Mouse (Mus musculus) ovary, postnatal 14 days (tissue): ENCODE results near the gene Txndc11.
A peak's percentile ranks its signal among the peaks of the same experiment; 100 is the strongest.

Experiments
- DNase-seq: peaks from one replicate; pipeline ENCODE4 v3.0.0; 2022; ENCODE audit warnings: low spot score

Gene Txndc11

DNA sequence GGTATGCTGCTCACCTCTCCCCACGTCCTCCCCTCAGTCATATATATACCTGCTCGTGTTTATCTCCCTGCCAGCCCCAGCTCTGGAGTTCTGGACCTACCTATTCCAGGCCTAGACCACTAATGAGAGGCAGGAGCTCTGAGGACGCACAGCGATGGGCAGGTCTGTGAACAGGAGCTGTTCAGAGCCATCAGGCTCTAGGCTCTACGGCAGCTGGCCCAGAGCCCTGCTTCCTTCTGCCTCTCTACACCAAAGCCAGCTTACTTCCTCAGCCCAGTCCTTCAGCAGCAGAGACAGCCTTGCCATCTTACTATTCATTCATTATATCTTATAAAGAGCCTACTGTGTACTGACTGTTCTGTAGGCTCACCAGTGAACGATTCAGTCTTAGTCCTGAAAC is 69.7 kb downstream of the Txndc11 start:
- DNase-seq, result no peak

DNA sequence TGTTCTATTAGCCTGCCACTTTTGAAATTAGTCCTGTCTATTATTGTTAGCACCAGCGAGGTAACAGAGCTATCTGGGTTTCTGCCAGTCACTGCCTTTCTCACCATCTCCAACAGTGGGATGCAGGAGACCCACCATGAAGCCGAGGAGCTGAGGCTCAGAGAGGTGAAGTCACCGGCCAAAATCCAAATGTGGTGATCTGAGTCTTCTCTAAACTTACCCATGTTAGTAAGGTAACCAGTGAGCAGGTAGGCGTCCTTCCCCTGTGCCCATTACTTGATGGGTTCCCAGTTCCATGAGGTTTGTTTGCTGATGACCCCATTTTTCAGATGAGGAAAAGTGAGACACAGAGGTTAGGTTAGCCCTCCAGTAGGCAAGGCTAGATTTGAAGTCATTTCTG is 70.1 kb downstream of the Txndc11 start:
- DNase-seq, result no peak

DNA sequence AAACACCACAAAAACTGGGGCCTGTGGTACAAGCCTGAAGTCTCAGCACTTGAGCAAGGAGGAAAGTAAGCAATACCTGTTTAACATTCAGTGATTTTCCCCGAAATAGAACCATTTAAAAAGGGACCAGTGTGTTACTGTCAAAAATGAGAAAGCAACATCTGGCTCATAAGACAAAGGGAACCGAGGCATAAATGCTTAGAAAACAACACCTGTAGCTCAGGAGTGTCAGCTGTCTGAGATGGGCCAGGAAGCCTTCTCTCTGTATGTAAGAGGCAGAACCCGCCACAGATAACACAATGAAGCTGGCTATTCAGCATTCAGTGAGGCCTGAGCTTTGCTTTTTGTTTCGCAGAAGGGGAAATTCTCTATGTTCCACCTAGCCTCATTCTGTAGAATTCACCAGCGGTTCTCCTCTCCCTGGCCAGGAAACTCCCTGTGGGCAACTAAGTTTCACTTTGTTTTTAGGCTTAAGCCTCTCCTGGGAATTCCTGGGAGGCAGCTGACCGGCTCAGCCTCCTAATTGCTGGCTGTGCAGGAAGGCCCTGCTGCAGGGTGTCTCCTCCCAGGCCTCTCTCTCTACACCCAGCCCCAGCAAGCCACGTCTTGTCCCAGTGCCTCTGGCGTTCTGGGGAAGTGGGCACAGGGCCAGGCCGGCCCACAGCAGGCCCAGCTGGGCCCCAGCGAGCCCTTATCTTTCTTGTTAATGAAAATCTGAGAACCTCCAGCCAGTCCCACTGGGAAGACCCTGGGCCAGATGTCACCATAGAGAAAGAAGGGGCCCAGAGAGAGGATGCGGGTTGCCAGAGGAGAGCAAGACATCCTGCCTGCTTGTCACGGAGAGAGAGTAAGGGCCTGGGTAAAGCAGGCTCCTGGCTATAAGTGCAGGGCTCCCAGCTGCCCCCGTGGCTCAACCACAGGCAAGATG is 71.4 kb downstream of the Txndc11 start:
- peak; percentile 72 for DNase-seq

DNA sequence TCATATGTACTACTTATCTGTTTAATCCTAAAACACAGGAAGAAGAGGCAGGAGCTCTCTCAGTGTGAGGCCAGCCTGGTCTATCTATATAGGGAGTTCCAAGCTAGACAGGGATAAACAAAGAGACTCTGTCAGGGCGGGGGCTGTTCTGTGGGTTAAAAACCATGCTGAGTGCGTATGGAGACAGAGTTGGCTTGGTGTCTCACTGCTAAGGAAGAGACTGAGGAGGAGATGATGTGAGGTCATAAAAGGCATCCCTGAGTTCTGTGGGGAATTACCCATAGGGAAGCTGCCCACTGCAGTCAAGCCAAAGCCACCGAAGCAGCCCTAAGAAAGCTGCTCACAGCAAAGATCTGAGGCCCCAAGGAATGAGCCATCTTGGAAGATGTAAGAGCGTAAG is 73.8 kb downstream of the Txndc11 start, which contains the start of gene Snn:
Snn (plus strand) TSS at position 301 of the 400 bp plus-strand sequence.
- DNase-seq, result no peak

DNA sequence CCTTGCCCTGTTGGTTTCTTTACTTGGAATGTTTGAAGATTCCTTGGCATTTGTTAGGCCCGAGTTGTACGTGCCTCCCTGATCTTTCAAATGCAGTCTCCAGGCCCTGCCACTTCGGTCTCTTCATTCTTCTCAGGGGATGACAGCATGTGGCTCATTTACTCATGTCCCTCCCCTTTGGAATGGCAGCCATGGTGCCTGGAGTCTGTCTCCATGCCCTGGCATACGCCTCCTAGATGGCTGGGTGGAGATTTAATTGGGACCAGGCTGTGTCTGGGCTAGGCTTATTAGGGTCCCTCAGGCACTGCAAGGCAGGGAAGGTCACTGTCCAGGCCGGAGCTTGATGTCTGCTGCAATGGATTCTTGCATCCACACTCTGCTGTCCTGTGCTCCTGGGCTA is 78.5 kb downstream of the Txndc11 start:
- DNase-seq, result no peak

DNA sequence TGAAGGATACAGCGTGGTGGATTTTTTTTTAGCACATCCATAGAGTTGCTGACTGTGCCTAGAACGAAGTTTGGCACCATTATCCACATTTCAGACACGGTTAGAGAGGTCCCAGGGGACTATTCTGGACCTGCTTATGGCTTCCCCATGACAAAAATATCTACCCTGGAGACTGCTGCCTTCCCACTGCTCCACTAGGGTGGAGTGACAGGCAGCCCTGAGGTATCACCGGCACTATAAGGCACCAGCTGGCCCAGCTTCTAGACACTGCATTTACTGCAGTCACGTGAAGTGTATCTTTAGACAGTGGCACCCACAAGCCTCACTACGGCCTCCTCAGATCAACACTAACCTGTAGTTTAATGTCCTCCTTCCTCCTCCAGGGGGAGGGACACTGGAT is 79.6 kb downstream of the Txndc11 start:
- no peak for DNase-seq

DNA sequence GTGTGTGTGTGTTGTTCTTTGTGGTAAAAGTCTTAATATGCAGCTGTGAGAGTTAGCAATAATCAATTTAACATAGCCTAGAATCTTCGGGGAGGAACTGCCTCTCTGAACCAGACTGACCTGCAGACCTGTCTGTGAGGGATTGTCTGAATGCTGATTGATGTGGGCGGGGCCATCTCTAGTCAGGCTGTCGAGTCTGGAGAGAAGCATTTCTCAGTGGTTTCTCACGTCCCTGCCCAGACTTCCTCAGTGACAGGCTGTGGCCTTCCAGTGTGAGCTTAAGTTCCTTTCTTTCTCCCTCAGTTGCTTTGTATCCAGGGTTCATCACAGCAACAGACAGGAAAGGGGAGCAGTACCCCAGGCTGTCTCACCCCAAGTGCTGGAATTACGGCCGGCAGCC is 80.0 kb downstream of the Txndc11 start:
- no peak for DNase-seq

DNA sequence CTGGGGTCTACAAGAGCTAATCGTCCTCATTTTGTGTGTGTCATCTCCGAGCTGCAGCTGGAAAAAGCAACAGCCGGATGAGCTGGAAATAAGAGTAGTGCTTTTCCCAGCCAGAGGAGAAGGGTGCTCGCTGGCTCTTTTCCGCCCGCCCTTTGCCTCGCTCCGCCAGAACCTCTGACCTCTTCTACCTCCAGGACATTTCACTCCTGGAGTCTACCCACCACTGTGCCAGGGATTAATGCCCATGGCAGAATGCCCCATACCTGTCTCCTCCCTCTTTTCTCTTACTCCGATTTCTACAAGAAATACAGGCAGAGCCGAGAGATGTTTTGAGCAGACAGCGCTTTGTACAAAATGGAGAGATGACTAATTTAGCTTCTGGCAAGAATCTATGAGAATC is 83.3 kb downstream of the Txndc11 start:
- DNase-seq, result no peak

DNA sequence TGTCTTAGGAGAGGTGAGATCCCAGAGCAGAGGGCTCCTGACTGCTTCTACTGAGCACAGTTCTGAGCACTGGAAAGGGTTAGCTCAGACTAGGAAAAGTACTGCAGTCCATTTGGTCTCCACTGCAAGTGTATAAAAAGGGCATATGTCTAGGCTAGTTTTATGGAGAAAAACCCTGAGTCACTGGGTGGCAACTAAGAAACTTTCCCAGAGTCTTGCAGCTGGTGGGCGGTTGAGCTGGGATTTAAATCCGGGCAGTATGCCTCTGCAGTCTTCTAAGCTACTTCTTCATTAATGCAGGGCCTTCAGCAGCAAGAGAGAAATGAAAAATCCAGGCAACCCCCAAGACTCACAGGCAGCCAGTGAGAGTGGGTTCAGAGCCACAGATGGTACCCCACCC is 84.2 kb downstream of the Txndc11 start:
- DNase-seq, result no peak

DNA sequence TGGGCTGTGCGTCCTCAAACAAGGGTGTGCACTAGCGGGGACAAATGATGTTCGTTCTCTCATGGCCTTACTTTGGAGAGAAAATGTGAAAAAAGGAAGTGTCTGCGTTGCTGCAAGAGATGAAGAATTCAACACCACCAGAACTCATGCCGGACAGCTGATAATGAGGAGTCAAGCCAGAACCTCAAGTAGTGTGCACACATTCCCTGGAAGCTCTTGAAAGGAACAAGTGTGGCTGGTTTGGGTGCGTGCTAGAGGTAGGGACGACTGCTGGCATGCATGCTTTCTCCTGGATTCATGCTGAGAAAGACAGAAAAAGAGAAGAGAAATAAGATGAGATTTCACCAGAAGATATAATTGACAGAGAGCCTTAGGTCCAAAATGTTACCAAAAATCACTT is 87.3 kb downstream of the Txndc11 start:
- no peak for DNase-seq

DNA sequence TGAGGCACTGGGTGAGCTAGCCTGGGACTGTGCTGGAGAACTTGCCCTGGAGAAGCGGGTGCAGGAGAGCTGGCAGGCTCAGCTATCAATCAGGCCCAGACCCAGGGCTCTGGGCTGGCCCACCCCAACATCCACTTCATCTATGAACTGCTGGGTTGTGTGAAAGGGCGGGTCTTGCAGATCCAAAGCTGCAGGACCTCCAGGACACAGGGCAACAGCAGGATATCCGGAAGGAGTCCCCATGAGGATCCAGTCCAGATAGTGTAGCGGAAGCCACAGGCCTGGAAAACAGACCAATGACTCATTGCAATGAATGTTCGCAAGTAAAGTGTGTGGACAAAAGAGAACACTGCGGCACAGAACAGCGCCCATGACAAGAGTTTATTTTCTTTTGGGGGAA is 88.0 kb downstream of the Txndc11 start:
- no peak for DNase-seq

DNA sequence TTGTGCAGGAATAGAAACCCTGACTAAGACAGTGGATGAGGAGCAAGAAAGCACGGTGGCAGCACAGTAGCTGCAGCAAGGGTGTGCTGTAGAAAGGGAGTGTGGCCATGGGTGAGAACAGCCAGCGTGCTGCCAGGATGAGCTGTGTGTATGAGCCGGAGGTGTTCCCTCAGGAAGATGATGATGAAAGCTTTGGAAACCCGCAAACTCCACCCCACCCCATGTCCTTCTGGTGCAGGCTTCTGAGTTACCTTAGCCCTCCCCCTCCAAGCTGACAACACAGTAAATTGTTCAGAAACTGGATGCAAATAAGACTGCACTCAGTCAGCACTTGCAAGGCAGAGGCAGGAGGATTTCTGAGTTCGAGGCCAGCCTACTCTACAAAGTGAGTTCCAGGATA is 91.2 kb downstream of the Txndc11 start:
- DNase-seq, result no peak

DNA sequence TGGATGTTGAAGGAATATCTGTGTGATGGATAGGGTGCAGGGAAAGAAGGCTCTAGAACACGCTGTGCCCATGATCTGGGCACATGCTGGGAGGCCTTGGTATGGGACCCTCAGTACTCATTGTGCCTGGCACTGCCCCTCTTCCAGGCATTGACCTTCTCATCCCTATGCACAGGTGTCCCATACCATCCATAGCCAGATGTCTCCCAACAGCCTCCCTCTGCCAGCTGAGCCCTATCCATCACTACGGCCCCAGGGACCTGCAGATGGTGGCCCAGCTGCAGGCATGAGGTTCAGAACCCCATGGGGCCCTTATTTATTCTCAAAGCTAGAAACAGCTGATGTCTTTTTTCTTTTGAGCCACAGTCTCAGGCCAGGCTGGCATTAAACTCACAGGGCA is 93.8 kb downstream of the Txndc11 start:
- no peak for DNase-seq

DNA sequence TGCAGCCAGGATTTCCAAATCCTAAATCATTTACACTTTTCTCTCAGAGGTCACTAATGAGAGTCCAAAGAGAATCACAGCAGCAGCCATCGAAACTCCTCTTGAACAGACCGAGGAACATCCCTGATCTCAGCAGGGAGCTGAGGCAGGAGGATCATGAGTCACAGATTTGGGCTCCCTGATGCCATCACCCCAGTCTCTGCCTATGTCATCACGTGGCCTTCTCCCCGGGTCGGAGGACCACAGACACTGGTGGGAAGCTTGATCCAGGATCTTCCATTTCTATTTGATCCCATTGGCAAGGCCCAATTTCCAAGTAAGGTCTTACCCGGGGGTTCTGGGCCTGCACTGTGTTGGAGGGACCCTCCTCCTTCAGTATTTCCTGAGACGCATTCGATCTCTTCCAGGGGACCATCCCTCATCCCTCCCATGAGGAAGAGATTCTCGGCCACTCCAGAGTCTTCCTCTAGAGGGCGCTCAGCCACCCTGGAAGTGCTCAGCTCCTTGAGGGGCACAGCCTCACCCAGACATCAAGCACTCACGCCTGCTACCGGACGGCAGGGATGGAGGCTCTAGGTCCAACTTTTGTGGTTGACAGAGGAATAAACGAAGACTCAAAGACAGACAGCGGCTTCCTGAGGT is 98.5 kb downstream of the Txndc11 start:
- DNase-seq, result peak; percentile 74

DNA sequence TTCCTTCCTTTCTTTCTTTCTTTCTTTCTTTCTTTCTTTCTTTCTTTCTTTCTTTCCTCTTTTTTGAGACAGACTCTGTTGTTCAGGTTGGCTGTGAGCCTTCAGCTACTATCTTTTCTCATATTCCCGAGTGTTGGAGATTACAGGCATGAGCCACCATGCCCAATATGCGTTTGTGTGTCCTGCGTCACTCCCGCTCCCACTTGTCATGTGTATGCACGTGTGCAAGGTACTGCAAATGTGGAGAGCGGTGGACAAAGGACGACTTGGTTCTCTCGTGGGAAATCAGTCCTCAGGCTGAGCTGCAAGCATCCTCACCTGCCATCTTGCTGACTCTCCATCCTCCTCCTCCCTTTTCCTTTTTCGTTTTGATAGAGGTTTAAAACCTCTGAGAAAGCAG is 99.2 kb downstream of the Txndc11 start:
- no peak for DNase-seq

DNA sequence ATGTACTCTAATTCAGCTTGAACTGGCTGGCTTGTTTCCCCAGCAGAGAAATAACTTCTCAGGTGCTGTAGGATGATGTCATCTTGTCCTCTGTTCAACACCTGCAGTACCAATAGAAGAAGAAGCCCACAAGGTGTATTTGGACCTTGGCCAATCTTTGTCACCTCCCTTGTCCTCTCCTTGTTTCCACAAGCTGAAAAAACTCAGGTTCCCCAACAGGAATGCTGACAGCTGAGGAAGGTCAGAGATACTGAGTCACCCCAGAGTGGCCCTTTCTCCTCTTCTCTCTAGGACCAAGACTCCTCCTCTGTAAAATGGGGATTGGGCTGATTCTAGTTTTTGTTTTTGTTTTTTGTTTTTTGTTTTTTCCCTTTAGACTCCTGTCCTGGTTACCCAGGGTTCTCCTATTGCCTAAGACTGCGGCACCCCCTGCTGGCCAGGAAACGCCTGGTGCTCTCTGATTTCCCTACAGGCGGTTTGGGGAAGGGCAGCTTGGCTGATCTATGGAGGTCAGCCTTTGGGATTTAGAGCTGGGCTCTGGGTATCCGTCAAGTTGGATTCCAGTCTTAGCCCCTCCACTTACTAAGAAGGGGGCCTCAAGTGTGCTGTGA is 100.2 kb downstream of the Txndc11 start:
- DNase-seq, result peak; percentile 83

DNA sequence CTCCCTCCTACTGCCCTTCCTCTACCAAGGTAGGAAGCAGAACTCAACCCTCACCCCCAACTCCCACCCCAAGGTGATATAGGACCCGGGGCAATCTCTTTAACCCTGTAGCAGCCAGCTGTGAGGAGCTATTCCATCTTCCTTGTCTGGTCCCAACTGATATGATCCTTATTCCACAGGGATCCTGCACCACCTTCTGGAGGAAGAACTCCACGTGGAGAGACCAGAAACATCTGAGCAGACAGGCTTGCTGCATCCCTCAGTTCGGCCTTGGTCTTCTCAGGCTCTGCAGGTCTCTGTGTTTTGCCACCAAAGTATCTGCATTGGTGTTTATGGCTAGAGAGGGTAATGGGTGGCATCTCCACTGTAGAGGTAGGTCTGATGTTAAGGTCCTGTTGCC is 103.1 kb downstream of the Txndc11 start:
- no peak for DNase-seq

DNA sequence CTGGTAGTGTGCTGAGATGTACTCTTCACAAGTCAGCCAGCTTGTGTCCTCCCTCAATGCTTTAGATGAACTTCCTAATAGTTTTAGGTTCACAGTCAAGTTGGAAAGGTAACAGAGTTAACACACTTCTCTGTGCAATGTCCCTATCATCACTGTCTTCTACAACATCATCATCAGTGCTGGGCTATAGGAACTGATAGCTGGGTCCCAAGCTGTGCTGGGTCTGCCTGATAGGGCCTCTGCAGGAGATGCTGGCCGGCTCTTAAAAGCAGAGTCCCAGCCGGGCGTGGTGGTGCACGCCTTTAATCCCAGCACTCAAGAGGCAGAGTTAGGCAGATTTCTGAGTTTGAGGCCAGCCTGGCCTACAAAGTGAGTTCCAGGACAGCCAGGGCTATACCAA is 103.6 kb downstream of the Txndc11 start:
- no peak for DNase-seq

DNA sequence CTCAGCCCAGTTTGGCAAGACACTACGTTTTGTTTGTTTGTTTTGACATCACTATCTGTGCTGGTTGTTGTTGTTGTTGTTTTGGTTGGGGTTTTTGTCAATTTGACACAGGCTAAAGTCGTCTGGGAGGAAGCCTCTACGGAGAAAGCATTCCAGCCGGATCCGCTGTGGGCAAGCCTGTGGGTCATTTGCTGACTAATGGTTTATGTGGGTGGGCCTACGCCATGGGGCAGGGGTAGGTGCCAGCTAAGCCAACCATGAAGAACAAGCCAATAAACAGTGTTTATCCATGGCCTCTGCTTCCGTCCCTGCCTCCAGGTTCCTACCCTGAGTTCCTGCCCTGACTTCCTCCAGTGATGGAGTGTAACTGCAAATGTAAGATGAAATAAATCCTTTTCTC is 106.2 kb downstream of the Txndc11 start:
- no peak for DNase-seq
